Mouse (Mus musculus) liver (tissue): Measurements from ENCODE around the gene Ddc.

Experiments used
- DNase-seq: peaks from one replicate; pipeline ENCODE4 v3.0.0-alpha.2; 2020; ENCODE audit warnings: mixed read lengths

Ddc gene

DNA sequence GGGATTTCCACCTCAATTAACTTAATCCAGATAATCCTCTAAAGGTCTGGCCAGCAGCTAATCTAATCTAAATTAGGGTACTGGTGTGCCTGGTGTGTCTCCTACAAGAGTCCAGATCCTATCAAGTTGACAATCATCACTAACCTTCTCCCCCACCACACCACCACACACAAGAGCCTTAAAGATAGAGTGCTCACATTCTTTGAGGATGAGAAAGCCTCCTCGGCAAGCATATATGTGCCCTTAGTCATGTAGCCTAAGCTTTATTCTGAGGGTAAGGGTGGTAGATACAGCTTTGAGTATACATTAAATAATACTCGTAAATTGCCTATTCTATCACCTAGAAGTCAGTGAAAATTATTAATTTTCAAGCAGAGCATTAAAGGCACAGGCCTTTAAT is 57.2 kb downstream of the Ddc start:
- DNase-seq = no peak

GRCm38 (mm10) chr11:11839874-11840273 is 58.1 kb downstream of the Ddc start:
- DNase-seq = no peak

DNA sequence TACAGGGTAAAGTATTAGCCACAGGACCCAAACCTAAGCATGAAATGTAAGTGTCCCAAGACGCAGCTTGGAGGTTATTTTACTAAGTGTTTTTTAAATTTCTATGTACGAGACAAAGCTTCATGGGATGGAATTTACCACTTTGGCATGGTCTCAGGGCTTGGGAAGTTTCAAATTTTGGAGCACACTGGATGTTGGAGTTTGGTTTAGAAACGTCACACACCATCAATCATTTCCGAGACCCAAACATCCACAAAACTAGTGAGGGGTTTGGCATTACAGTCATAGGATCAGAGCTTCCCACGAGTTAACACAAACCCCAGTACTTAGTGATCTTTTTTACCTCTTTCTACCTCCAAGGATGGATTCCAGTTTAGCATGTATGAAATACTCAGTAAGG is 60.6 kb downstream of the Ddc start:
- no peak for DNase-seq

- DNase-seq = peak; percentile 91
Measured at GRCm38 (mm10) chr11:11836713-11837370, 61.1 kb downstream of the Ddc start.

DNA sequence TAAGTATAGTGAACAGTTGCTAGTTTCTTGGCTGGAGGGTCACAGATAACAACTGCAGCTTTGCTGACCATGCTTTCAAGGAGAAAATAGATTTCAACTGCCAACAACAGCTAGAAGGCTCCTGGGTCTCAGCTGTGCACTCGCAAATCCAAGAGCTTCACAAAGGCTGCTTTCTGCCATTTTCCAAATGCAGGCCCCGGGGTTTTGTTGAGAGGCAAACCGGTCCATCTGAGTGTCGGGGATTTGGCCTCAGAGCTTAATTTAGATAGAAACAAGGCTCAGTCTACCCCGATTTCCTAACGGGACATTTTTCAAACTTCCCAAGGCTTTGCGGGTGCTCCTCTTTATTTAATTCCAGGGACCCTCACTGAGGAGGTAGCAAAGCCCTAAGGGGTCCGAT is 61.7 kb downstream of the Ddc start:
- DNase-seq = peak; percentile 47

GRCm38 (mm10) chr11:11835791-11836190 is 62.2 kb downstream of the Ddc start:
- DNase-seq = no peak

DNA sequence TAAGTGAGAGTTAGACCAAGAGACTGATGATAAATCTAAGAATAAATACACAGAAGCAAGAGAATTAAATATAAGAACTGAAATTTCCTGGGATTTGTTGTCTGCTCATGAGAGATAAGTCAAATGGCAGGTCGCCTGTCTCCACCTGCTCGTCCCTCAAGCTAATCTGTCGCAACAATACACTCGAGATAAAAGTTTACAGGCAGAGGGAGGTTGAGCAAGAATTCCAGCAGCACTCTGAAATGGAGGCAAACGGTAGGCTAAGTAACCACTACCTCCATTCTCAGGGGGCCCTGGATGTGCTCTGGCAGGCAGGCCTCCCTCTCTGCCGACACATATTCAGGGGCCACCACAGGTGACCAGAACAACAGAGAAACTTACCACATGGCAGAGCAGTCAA is 62.6 kb downstream of the Ddc start:
- peak; percentile 73 for DNase-seq

DNA sequence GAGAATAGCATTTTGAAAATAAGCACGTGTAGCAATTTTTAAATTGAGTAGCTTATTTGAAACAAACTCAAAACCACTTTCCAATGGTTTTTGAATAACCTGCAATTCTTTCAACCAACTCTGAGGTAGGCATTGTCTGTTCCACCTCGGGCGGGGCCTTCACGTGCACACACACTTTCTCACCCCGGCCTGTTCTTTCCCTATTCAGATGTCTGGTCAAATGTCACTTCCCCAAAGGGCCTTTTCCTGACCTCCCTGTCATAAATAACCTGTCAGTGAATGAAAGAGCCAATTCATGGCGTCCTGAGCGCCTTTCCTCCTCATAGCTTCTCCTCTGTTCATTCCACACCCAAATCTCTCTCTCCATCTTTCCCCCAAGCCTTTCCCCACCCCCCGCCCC is 64.8 kb downstream of the Ddc start:
- no peak for DNase-seq

DNA sequence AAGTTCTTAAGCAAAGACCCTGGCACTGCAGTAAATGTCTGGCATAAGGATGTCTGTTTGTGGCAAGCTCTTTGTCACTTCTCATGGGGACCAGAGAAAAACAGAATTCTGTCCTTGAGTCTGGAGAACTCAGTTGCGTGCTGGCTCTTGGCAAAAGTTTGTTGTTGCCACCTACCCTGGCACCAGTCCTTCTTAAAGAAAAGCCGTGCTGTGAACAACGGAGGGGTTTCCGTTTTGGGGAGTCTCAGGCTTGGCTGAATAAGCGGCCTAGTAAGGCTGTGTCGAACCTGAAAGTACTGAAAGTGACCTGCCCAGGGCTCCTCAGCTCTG is 65.2 kb downstream of the Ddc start:
- DNase-seq = no peak

DNA sequence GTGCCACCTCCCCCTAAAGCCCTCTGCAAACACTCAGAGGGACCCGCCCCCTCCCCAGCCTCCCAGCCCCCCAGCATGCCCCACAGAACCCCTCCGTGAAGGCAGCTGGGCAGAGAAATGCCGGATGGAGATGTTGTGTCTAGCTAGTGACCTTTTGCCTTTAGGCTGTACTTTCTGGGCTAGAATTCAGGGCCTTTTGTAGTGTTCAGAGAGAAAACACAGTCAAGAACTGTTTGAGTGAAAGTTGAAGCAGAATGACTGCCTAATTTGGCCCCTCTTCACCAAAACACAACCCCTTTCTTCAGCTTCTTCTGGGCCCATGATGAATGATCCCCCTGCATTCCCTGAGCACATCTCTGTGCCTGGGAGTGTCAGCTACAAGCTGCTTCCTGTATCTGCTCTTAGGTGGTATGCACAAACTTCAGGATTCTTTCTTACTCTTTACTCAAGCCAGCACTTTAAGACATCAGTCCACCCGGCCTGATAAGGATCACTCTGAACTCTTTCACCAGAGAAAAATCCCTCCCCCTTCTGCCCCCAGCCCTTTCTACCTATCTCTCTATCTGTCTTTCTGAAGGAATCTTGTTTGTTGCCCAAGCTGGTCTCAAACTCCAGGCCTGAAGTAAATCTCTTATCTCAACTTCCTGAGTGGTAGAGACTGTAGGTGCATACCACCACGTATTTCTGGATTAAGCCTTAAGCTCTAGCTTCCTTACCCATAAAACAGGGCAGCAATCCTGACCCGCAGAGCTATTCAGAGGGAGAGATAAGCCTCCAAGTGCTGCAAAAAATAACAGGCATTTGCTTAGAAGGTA is 65.8 kb downstream of the Ddc start:
- DNase-seq = peak; percentile 25

GRCm38 (mm10) chr11:11831526-11831925 is 66.4 kb downstream of the Ddc start:
- DNase-seq = peak; percentile 4

- DNase-seq = peak; percentile 1
Measured at GRCm38 (mm10) chr11:11830884-11831495, 67.0 kb downstream of the Ddc start.

DNA sequence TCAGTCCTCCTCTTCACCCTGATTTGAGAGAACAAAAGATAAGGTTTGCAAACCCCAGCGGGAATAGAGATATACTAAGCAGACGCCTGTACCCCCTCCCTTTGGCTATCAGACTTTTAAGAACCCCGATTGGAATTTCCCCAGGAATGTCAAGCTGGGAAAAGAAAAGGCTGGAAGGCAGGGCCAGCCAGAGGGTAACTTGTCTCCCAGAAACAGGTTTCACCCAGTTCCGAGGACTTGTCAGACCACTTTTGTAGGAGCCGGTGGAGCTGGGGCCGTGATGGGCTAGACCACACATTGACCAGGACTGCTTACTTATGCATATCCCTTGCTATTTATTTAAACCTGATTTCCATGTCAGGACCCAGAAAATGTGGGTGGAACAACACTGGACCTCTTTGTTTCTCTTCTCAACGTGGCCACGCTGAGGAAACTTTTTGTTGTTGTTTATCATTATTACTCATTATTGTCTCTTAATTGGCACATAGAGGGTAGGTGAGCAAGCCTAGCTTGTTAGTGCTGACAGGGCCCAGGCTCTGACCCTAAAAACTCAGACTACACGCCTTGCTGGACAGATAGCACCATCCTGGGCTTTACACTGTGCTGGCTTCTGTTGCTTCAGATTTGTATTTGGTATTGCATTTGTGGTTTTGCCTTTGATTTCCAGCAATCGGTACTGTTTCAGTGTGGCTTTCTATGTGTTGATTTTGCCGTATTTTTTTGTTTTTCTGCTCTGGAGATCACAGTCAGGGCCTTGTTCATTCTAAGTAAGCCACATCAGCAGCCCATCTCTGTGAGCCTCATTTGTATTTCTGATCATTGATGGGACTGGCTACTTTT is 68.6 kb downstream of the Ddc start:
- no peak for DNase-seq

- DNase-seq = no peak
Measured at GRCm38 (mm10) chr11:11828761-11829160, 69.2 kb downstream of the Ddc start.

- DNase-seq = no peak
Measured at GRCm38 (mm10) chr11:11828251-11828650, 69.7 kb downstream of the Ddc start.

GRCm38 (mm10) chr11:11826475-11826874 is 71.5 kb downstream of the Ddc start:
- DNase-seq = no peak

GRCm38 (mm10) chr11:11825670-11826069 is 72.3 kb downstream of the Ddc start:
- peak; percentile 3 for DNase-seq

DNA sequence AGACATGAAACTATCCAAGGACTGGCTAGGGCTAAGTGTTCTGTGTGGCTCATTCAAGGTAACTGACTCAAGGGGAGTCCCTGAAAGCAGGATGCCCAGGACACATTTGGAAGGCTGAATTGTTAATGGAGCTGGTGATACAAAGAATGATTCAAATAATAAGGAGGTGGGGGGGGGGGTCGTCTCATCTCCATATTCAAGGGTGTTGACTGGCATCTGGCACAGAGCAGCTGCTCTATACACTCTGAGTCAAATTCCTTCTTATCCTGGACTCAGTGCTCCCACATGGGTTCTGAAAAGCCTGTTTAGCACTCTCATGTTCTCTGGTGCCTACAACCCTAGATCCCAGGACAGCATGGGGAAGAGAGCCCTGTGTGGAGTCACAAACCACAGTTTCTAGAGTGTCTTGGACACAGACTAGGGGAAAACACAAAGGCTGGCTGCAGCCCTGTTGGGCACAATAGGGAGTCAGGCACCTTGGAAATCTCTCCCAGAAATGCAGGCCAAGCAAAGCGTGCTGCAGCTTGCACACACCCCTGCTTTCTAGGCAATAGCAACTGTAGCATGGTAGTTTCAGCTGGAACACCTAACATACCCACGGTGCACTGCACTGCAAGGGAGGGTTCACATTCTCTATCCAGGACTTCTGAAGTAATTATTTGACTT is 72.8 kb downstream of the Ddc start:
- DNase-seq = peak; percentile 2

- DNase-seq = peak; percentile 42
Measured at GRCm38 (mm10) chr11:11823980-11824911, 73.7 kb downstream of the Ddc start.

- peak; percentile 86 for DNase-seq
Measured at GRCm38 (mm10) chr11:11822181-11823095, 75.5 kb downstream of the Ddc start.
